Mouse (Mus musculus) E14TG2a.4 (cell line): ENCODE measurements at regions not wholly inside any gene's neighbourhood (a gene's known extent, or its start where the extent isn't known, plus 50 kb on each side); places are given as distances from the start of the nearest gene placed in this dataset.

Source experiments
- CTCF ChIP-seq: conservative IDR thresholded peaks from 2 replicates; pipeline ENCODE4 v1.5.1; 2014; ENCODE audit warnings: low read length
- NANOG ChIP-seq: IDR thresholded peaks from 2 replicates; pipeline ENCODE4 v1.6.1; 2014; ENCODE audit warnings: borderline replicate concordance, low read length, mixed read lengths
- POU5F1 ChIP-seq: IDR thresholded peaks from 2 replicates; pipeline ENCODE4 v1.6.1; 2014; ENCODE audit warnings: low read length, borderline replicate concordance

- TF ChIP-seq CTCF = no peak
- no peak for TF ChIP-seq NANOG
- no peak for TF ChIP-seq POU5F1
Observed at GRCm38 (mm10) chr2:75054474-75055186, 229.0 kb downstream of the Mtx2 start.
